Mouse (Mus musculus): ENCODE data around the gene Sdccag8.

DNA sequence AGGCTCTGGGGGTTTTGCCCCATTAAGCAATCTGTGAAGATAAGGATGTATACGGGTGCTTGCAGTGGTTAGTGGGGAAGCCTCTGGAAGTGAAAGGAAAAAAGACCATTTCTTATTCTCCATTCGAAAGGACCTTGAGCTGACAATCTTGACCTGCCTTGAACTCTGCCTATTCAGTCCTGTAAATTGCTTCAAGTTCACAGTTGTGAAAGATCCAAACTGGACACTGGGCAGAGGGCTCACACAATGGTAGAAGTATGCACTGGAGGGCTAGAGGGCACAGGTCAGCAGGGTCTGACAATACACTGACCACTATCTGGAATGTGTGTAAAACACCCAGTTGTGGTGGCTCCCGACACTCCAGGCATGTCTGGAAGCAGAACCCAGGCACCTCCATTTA, 198.3 kb downstream of the Sdccag8 start:
- TF ChIP-seq CTCF (IDR thresholded peaks at IDR 0.05; ENCODE audit: low read depth, low read length) = no peak
- no peak for TF ChIP-seq EP300 (IDR thresholded peaks at IDR 0.05; ENCODE audit: insufficient read depth, low read depth, low read length)
- TF ChIP-seq POLR2A (IDR thresholded peaks at IDR 0.05; ENCODE audit: insufficient read depth, low read length) = no peak

All from ES-Bruce4 (cell line).